In genomic region chr13:74000961-74001360, GRCm38 (mm10) we compare ENCODE assay signal across 27 mouse cellular contexts. TPM values are rescaled to one million over a fixed set of nuclear protein-coding genes. Genes with fewer than 3 reads are reported as not detected.
A peak's percentile ranks its signal among the peaks of the same experiment; 100 is the strongest.
DNase-seq lines count a peak whose midpoint lies in the region; ATAC-seq and TF ChIP-seq lines count a peak whose summit lies in the region.
"Had no signal": no experiment of that assay in that cellular context is flagged by ENCODE, and none has a peak within 500 bp of the region (broad histone marks: within the 10 kb centered on the region; RNA-seq: fewer than 3 reads in every experiment).

No protein-coding gene starts in this region.

- WGBS in heart, embryonic 12.5 days: 74% methylated on average over 6 of the region's 6 CpGs

- H3K9me3 ChIP-seq in heart, embryonic 12.5 days (replicated peaks): no peaks in the 10 kb centered on the region
- H3K9me3 ChIP-seq: G1E had no signal

- peak; percentile 87 for ATAC-seq in frontal cortex, adult (ENCODE audit: low TSS enrichment)
- no peak for ATAC-seq in heart, embryonic 12.5 days (ENCODE audit: insufficient number of reproducible peaks, low FRiP score)
- ATAC-seq: activated CD4-positive, CD25-positive, alpha-beta regulatory T cell, adult 4 months; CD4-positive, CD25-positive, alpha-beta regulatory T cell, adult 4 months; Patski had no signal

- no peak for DNase-seq in frontal cortex, adult 2 months (ENCODE audit: extremely low spot score in 1 of 2, low spot score in 1 of 2)
- peak; percentile 64 for DNase-seq in heart, adult 11 months
- peak; percentile 44 for DNase-seq in brain, adult 2 months (ENCODE audit: low read depth, low spot score)
- no peak for DNase-seq in left cerebral cortex, adult 2 months (ENCODE audit: extremely low spot score in 1 of 2, low spot score in 2 of 2)
- DNase-seq: adrenal gland, adult 2 months; adrenal gland, adult 8-10 months; adrenal gland, postnatal 10 days; adrenal gland, postnatal 14 days; adrenal gland, postnatal 25 days; adrenal gland, postnatal 36 days; B cell, adult 2 months; cerebellum, adult 11 months; cerebellum, adult 11-12 months; cerebellum, adult 18-20 months; cerebellum, adult 2 months had no signal

- no peak for TF ChIP-seq CTCF in left cerebral cortex, adult 2 months (IDR thresholded peaks at IDR 0.05)

- H3K9ac ChIP-seq in heart, embryonic 12.5 days: no peak overlapping the region

- no peak overlapping the region for H3K27ac ChIP-seq in heart, embryonic 12.5 days (ENCODE audit: poor library complexity, severe bottlenecking)
- H3K27ac ChIP-seq in left cerebral cortex, adult 2 months: no peak overlapping the region

- no peaks in the 10 kb centered on the region for H3K36me3 ChIP-seq in heart, embryonic 12.5 days
- H3K36me3 ChIP-seq: G1E had no signal

- no peak overlapping the region for H3K4me3 ChIP-seq in heart, embryonic 12.5 days
- no peak overlapping the region for H3K4me3 ChIP-seq in left cerebral cortex, adult 2 months

- no peaks in the 10 kb centered on the region for H3K27me3 ChIP-seq in heart, embryonic 12.5 days (replicated peaks)

- intact Hi-C loops in left cerebral cortex, adult 2 months (cut with DNase I): no loop called here

- 0 out of 2 replicates have a peak, but pooled peaks cover 4% of the 10 kb centered on the region for H3K4me1 ChIP-seq in heart, embryonic 12.5 days (replicated peaks)

- no peak overlapping the region for H3K4me2 ChIP-seq in heart, embryonic 12.5 days

RNA-seq across cellular contexts. Expression of gene Tppp, which starts 8.2 kb away (rescaled TPM):
- polyA plus RNA-seq in frontal cortex, adult 2 months (2012; rRNA removed): 236 and 238 TPM in 2 replicates
- polyA plus RNA-seq in heart, embryonic 12.5 days (2016; fragmentation: Nextera tagmentation; extraction: Ambion mirVana): 3.4 and 3.8 TPM in 2 replicates
- total RNA-seq in left cerebral cortex, adult 2 months (2021): 100 to 1,000 TPM; 325 to 339 TPM
- total RNA-seq: MEL had no signal
- polyA plus RNA-seq: G1E had no signal

RNA-seq across cellular contexts. Expression of gene Zdhhc11, which starts 37.3 kb away (rescaled TPM):
- not detected in 2 replicates for polyA plus RNA-seq in frontal cortex, adult 2 months (2012; rRNA removed)
- not detected in 2 replicates for polyA plus RNA-seq in heart, embryonic 12.5 days (2016; fragmentation: Nextera tagmentation; extraction: Ambion mirVana)
- total RNA-seq in left cerebral cortex, adult 2 months (2021): not detected
- total RNA-seq: adrenal gland, adult 18-20 months; adrenal gland, adult 2 months; adrenal gland, adult 8-10 months; adrenal gland, postnatal 10 days; adrenal gland, postnatal 14 days; adrenal gland, postnatal 25 days; adrenal gland, postnatal 36 days; adrenal gland, postnatal 4 days; CH12.LX; ES-E14; G1E; MEL had no signal
- polyA plus RNA-seq: activated CD4-positive, CD25-positive, alpha-beta regulatory T cell, adult 4 months; adrenal gland, adult 2 months; C2C12; CD4-positive, CD25-positive, alpha-beta regulatory T cell, adult 4 months; cerebellum, adult 2 months; G1E; Patski had no signal

Comparison
In these comparisons a context has a peak if more than half of its experiments do, and no peak if none do; other contexts are left out.
1. DNase-seq: peak in heart, adult 11 months (single experiment) and brain, adult 2 months (single experiment); none in frontal cortex, adult 2 months (0 of 2) and left cerebral cortex, adult 2 months (0 of 2).
2. RNA of gene Tppp, which starts 8.2 kb away (polyA plus RNA-seq): 236 to 238 TPM in frontal cortex, adult 2 months; 3.4 to 3.8 TPM in heart, embryonic 12.5 days; every median in the first group is over 10 times any median in the second.